Mouse (Mus musculus): ENCODE results near the gene Mettl21a. TPM values are rescaled to one million over a fixed set of nuclear protein-coding genes. Genes with fewer than 3 reads are reported as not detected.
"Not testable (repeated sequence)": the region's sequence is repeated elsewhere in the genome, so short reads cannot be mapped to it uniquely, and the experiment has no call there.

The Mettl21a gene
- total RNA-seq, 2 experiments from 2014 or later, result 8.0 to 15.1 TPM

DNA sequence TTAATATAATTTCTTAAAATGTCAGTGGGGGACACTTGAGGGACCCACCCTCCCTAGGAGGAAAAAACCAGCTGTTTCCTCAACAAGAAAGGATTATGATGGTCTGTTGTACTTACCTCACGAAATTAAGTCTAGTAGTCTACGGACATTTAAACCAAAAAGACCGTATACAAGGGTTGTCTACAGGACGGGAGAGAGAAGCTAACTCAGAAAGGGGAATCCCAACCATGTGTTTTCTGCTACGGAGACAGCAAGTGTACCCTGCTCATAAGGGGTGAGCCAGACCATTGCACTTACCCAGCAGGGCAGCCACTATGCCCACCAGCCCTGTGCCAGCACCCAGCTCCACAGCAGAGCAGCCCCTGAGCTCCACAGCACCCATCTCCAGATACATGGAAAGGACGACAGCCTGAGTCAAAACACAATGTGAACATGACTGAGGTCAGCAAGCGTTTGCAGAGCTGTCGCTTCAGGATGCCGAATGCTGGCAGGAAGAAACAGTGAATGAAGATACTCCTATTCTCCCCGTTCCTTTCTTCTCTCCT lies 2.2 kb downstream of the Mettl21a start:
- DNase-seq, result no peak

DNA sequence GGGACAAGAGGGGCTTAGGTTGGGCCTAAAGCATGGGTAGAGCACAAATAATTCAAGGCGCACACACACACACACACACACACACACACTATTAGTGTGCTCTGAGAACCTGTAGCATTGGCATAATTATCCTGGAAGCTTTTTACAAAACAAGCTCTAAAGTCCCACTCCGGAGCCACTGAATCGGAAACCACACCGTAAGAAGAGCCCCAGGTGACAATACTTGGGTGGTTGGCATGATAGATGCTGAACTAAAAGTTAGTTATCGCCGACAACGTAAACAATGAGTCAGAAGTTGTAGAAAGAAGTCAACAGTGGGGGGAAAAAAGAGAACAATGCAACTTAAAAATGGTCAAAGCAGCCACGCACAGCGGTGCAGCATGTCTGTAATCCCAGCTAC lies 2.7 kb downstream of the Mettl21a start:
- DNase-seq, result no peak

DNA sequence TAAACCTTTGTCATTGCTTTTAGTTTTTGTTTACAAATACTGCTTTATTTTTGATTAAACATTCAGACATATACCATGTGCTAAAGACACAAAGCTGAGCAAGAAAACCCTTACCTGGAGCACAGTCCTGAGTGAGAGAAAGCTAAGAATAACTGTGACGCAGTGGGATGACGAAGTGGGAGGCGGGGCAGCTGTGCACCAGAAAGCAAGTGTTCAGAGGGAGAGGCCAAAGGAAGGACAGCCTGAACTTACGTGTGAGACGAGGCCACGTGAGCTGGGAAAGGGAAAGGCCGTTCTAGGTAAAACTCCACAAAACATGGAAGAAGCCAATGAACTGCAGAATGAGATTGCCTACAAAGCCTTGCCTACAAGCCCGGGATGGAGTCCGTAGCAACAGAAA lies 7.1 kb downstream of the Mettl21a start:
- no peak for DNase-seq

DNA sequence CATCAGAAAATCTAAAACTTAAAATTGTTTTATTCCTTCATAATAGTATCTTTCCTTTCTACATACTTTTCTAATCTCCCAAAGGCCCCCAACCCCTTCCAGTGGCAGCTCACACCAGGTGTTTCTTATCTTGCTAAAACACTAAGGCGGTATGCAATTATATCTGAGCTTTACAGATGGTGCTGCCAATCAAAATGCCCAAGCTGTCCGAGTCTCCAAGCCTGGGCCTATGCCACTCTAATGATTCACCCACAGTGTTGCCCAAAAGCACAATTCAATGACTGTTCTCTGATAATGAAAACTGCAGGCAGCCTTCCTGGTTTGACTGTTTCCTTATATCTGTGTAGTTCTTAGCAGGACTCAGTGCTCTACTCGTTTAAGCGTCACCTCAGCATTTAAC lies 7.9 kb downstream of the Mettl21a start:
- DNase-seq, result no peak

DNA sequence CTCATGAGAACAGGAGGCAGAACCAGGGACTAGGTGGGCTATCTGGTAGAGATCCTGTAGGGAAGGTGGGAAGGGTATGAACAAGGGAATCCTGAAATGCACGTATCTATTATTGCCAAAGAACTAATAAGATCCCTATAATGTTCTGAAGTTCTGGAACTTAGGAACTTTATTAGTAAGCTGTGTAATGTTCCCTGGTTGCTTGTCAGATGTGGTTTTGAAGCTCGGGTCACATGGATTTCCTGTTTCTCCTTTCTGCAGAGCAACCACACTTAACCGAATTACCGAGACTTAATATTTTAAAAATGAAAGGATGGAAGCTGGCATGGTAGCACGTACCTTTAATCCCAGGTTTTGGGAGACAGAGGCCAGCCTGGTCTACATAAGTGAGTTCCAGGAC lies 13.7 kb downstream of the Mettl21a start:
- DNase-seq, result no peak

DNA sequence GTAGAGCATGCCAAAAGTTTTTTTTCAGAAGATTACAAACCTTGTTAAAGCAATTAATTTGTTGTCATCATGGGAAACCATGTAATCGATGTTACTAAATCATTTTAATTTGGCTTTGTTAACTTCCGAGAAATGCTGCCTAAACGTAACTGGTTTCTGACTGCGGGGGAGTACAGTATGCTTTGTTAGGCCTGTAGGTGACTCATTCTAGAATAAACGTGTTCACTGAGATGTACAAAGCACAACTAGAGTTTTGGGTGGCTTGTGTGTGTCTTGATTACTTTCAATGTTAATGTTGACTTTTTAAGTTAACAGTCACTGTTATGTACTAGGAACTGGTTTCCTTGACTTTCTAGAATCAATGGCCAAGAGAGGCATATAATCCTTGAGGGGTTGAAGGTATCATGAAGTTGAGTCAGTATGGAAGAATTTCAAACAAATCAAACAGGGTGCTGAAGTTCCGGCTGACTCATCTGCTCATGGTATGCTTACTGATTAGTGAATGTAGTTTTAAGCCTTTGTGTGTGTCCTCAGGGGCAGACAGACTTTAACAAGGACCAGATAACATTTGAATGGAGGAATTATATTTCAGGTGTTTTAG lies 15.7 kb downstream of the Mettl21a start:
- DNase-seq, result no peak

DNA sequence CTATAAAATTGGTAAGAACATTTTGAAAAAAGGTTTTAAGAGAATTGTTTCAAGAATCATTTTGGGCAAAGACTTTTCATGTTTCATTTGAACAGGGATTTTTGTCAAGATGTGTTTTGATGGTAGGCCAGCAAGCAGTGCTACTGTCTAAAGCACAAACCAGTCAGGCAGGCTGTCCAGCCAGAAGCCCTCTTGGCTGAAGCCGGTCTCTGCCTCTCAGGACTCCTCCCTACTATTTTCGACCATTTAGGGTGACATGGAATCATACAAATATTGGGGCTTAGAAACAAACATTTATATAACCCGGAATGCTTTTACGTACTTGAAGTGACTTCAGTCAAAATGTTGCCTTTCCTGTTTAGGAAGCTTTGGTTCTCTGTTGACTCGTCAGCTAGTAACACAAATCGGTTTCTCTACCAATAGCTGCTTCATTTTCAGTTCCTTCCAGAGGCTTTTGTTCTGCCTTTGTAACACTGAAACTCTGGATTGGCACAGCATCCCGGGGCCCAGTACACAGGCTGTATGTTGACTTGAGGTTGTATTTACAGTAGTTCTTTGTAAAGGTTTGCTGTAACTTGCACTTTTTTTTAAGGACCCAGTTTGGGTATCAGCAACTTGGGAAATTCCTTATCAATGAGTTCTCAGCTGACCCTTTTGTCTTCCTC lies 16.5 kb downstream of the Mettl21a start:
- no peak for DNase-seq

DNA sequence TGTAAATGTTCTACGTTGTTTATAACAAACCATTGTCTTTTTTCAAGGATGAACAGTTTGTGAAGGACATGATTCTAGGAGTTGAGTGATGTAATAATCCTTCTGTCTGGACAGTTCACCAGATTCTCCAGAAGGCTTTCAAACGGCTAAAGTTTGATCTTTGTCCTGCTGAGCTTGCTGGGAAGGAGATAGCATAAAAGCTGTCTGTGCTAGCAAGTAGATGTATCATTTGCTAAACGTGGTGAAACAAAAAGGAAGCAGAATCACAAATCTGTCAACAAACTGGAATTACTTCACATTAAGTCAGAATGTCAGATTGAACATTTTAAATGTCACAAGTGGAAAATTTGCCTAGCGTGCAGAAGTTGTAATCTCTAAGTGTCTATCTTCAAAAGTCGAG lies 18.1 kb downstream of the Mettl21a start:
- DNase-seq, result no peak

DNA sequence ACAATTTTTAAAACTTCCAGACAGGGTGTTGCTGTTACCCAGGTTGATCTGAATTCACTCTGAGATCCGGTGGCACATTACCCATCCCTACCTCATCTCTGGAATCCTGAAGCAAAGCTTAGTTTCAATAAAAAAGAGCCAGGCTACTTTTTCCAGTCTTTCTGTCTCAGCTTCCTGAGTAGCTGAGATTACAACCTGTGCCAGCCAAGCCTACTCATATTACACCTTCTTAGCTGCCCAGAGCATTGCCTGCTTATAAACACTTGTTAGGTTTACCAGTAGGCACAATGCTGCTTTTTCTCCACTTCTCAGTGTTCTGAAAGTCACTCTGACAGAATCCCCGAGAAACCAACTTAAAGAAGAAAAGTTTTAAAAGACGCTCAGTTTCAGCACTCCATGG lies 38.2 kb downstream of the Mettl21a start:
- DNase-seq, result no peak

DNA sequence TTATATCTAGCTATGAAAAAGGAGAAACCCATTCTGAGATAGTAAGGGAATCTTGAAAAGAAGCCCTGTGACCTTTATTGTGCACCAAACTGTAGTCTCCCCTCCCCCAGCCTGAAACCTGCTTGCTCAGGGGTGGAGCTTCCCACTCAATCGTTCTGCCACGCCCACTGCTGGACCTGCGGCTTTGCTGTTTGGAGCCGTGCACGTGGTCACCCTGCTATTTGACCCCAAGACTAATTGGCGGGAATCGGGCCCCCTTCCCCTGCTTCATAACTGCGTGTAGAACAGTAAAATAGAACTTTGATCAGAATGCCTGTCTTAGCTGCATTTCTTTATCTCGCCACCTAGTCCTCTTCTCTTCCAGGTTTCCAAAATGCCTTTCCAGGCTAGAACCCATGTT lies 39.1 kb downstream of the Mettl21a start:
- DNase-seq, result not testable (repeated sequence)

DNA sequence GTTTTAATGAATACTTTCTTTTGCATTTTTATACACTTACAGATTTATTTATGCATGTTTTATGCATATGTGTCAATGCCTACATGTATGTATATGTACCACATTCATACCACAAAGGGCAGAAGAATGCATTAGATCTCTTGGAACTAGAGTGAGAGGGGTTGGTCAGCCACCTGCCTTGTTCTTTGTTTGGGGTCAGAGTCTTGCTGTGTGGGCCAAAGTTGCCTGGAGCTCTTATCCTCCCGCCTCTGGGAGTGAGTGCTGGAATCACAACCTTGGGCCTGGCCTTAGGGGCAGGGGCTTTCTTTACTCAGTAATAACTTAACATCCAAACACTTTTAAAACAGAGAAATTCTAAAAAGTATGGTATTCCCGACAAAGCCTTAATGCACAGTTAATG lies 40.3 kb downstream of the Mettl21a start:
- DNase-seq, result no peak

DNA sequence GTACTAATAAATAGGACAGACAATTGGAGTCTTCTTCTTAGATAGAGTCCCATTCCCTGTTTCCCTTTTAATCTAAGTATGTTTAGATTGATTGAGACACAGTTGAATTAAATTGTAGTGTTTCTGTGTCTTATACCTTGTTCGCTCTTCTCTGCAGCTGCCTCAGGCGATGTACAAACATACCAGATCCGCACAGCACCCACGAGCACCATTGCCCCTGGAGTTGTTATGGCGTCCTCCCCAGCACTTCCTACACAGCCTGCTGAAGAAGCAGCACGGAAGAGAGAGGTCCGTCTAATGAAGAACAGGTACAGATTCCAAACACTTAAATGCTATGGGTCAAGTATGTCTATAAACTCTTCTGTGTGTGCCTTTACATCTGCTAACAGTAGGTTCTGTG lies 41.0 kb downstream of the Mettl21a start:
- no peak for DNase-seq

DNA sequence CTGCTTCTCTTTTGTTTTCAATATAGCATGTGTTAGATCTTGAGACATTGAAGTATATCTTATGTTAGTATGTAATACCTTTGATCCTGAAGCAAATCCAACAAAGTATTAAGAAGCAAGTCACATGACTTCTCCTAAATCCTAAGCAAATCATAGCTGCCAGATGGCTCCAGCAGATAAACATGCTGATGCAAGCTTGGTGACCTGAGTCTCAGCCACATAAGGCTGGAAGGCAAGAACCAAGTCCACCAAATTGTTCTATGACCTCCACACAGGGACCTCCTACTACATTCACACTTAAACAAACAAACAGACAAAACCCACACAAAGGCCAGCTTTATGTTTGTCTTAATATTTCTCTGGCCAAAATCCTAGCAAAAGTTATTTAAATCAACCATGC lies 48.8 kb downstream of the Mettl21a start:
- DNase-seq, result no peak

DNA sequence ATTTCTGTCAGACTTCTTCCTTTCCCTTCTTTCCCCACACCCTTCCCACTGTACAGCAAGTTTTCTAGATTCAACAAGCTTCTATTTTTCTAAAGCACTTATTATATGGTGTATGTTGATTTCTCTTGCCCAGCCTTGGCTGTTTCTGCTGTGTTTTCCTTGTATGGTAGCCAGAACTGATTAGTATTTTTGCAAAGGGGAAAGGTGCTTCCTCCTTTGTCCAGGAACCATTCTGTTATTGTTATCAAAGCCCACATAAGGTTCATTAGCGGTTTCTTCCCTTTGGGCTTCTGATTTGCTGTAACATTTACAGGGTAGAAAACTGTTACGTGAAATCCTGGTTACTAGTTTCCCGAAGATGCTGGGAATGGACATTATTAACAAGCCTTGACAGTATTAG lies 56.9 kb downstream of the Mettl21a start:
- no peak for DNase-seq

Other genes starting within 250 kb of the Mettl21a start
- gene Creb1, start 84.6 kb downstream of the Mettl21a start, total RNA-seq (2021), result 10 to 100 TPM; 23.5 to 33.6 TPM
- 10 to 100 TPM; 20.0 to 25.1 TPM for gene Ccnyl1, start 73.2 kb upstream of the Mettl21a start, total RNA-seq (2021)
- 1 to 10 TPM; 2.3 to 3.6 TPM for gene Fzd5, start 120.5 kb upstream of the Mettl21a start, total RNA-seq (2021)

All from gastrocnemius, postnatal 10 days (tissue).